Mouse (Mus musculus): ENCODE results near the gene Uqcc2. TPM values are rescaled to one million over a fixed set of nuclear protein-coding genes. Genes with fewer than 3 reads are reported as not detected.

Uqcc2 gene
- total and polyA plus RNA-seq, 3 experiments, result 126 to 240 (median 198) TPM

- Histone ChIP-seq H3K79me2 (replicated peaks; ENCODE audit: control insufficient read depth, extremely low read depth, insufficient read depth, poor library complexity, severe bottlenecking) (no peaks in the 10 kb centered on the region), H3K27ac (ENCODE audit: insufficient read depth, low read depth) (no peak overlapping the region), H3K27me3 (replicated peaks) (no peaks in the 10 kb centered on the region), H3K9ac (ENCODE audit: insufficient read depth, low read depth) (no peak overlapping the region), H3K4me1 (ENCODE audit: control insufficient read depth in 1 of 2, insufficient read depth in 2 of 2) (peaks cover 22 to 44% of the 10 kb centered on the region in 2 experiments), H3K4me3 (replicated peaks in 1 of 3; ENCODE audit: low read depth in 2 of 3, low read length in 2 of 3, poor library complexity in 1 of 3) (no peak overlapping the region), H3K9me3 (replicated peaks; ENCODE audit: low read length) (no peaks in the 10 kb centered on the region), H3K4me2 (ENCODE audit: insufficient read depth, low read depth, poor library complexity, severe bottlenecking) (no peak overlapping the region), H3K36me3 (replicated peaks in 1 of 2; ENCODE audit: control insufficient read depth in 1 of 2, insufficient read depth in 1 of 2, low read length in 1 of 2) (peaks cover 12 to 70% of the 10 kb centered on the region in 2 experiments)
- TF ChIP-seq POLR2AphosphoS2 (IDR thresholded peaks at IDR 0.05; ENCODE audit: low read depth, low read length) (no peak), ZNF384 (IDR thresholded peaks at IDR 0.05; ENCODE audit: low read depth, low read length) (no peak), JUN (IDR thresholded peaks at IDR 0.05; ENCODE audit: insufficient read depth, low read depth, low read length) (no peak), MXI1 (IDR thresholded peaks at IDR 0.05; ENCODE audit: low read depth, low read length) (no peak)
- DNase-seq (ENCODE audit: extremely low read depth), result no peak
- dilution Hi-C loops (cut with MboI; ENCODE audit: extremely low pct_ligation_motif_present, extremely low pct_unique_long_range_greater_than_20kb, low sequenced_read_pairs), result no loop called here
- in situ Hi-C loops (cut with MboI; ENCODE audit: low pct_ligation_motif_present, low pct_unique_long_range_greater_than_20kb, low sequenced_read_pairs), result loop anchor here (5.0 kb wide), 1 partner anchor 387 kb away; no protein-coding TSS in a partner anchor
Measured at GRCm38 (mm10) chr17:27130246-27130645, 3.5 kb downstream of the Uqcc2 start.

GRCm38 (mm10) chr17:27129819-27130218 is 3.9 kb downstream of the Uqcc2 start:
- dilution Hi-C loops (cut with MboI; ENCODE audit: extremely low pct_ligation_motif_present, extremely low pct_unique_long_range_greater_than_20kb, low sequenced_read_pairs), result no loop called here

DNA sequence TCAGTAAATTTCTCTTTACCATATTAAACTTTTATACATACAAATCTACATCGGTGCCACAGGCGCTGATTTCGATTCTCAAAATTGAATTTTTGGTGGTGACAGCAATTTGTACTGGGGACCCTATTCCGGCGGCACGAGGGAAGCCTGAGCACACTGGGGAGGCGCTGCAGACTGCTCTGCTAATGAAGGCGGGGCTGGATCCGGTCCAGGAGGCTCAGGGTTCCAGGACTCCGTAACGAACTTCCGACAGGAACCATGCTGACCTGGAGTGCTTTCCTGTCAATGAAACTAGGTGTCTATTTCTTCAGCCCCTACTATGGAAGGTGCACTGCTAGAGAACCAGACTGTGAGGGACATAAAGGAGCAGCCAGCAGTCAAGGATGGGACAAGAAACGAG is 4.4 kb downstream of the Uqcc2 start:
- Histone ChIP-seq H3K4me1 (ENCODE audit: control insufficient read depth in 1 of 2, insufficient read depth in 2 of 2) (peaks cover 18 to 49% of the 10 kb centered on the region in 2 experiments), H3K9me3 (replicated peaks; ENCODE audit: low read length) (no peaks in the 10 kb centered on the region), H3K4me3 (replicated peaks in 1 of 3; ENCODE audit: low read depth in 2 of 3, low read length in 2 of 3, poor library complexity in 1 of 3) (no peak overlapping the region), H3K4me2 (ENCODE audit: insufficient read depth, low read depth, poor library complexity, severe bottlenecking) (no peak overlapping the region), H3K27ac (ENCODE audit: insufficient read depth, low read depth) (no peak overlapping the region), H3K36me3 (replicated peaks in 1 of 2; ENCODE audit: control insufficient read depth in 1 of 2, insufficient read depth in 1 of 2, low read length in 1 of 2) (peaks cover 14 to 80% of the 10 kb centered on the region in 2 experiments), H3K9ac (ENCODE audit: insufficient read depth, low read depth) (no peak overlapping the region), H3K79me2 (replicated peaks; ENCODE audit: control insufficient read depth, extremely low read depth, insufficient read depth, poor library complexity, severe bottlenecking) (no peaks in the 10 kb centered on the region), H3K27me3 (replicated peaks) (no peaks in the 10 kb centered on the region)
- dilution Hi-C loops (cut with MboI; ENCODE audit: extremely low pct_ligation_motif_present, extremely low pct_unique_long_range_greater_than_20kb, low sequenced_read_pairs) (no loop called here), in situ Hi-C loops (cut with MboI; ENCODE audit: low pct_ligation_motif_present, low pct_unique_long_range_greater_than_20kb, low sequenced_read_pairs) (no loop called here)
- no peak for TF ChIP-seq TCF12 (IDR thresholded peaks at IDR 0.05; ENCODE audit: low read depth, low read length)
- no peak for TF ChIP-seq USF1 (IDR thresholded peaks at IDR 0.05; ENCODE audit: low read depth, low read length)
- no peak for TF ChIP-seq USF2 (conservative IDR thresholded peaks at IDR 0.05; ENCODE audit: low read depth, low read length)
- no peak for TF ChIP-seq ETS1 (conservative IDR thresholded peaks at IDR 0.05; ENCODE audit: low read depth, low read length)
- DNase-seq (ENCODE audit: extremely low read depth), result no peak

More at GRCm38 (mm10) chr17:27129819-27130218, 3.9 kb downstream of the Uqcc2 start:
- H3K36me3 ChIP-seq (replicated peaks in 1 of 2; ENCODE audit: control insufficient read depth in 1 of 2, insufficient read depth in 1 of 2, low read length in 1 of 2), result peaks cover 14 to 74% of the 10 kb centered on the region in 2 experiments
- H3K4me2 ChIP-seq (ENCODE audit: insufficient read depth, low read depth, poor library complexity, severe bottlenecking), result no peak overlapping the region
- no peak for DNase-seq (ENCODE audit: extremely low read depth)
- no peak overlapping the region for H3K4me3 ChIP-seq (replicated peaks in 1 of 3; ENCODE audit: low read depth in 2 of 3, low read length in 2 of 3, poor library complexity in 1 of 3)
- no peaks in the 10 kb centered on the region for H3K9me3 ChIP-seq (replicated peaks; ENCODE audit: low read length)
- no peak overlapping the region for H3K27ac ChIP-seq (ENCODE audit: insufficient read depth, low read depth)
- peaks cover 19 to 47% of the 10 kb centered on the region in 2 experiments for H3K4me1 ChIP-seq (ENCODE audit: control insufficient read depth in 1 of 2, insufficient read depth in 2 of 2)
- no peaks in the 10 kb centered on the region for H3K79me2 ChIP-seq (replicated peaks; ENCODE audit: control insufficient read depth, extremely low read depth, insufficient read depth, poor library complexity, severe bottlenecking)
- TF ChIP-seq CHD1 (IDR thresholded peaks at IDR 0.05; ENCODE audit: low read depth, low read length) (no peak), TCF12 (IDR thresholded peaks at IDR 0.05; ENCODE audit: low read depth, low read length) (no peak), NRF1 (IDR thresholded peaks at IDR 0.05; ENCODE audit: low read depth, low read length) (no peak), UBTF (IDR thresholded peaks at IDR 0.05; ENCODE audit: low read depth, low read length) (no peak), SMC3 (IDR thresholded peaks at IDR 0.05; ENCODE audit: low read depth, low read length) (no peak), USF2 (conservative IDR thresholded peaks at IDR 0.05; ENCODE audit: low read depth, low read length) (no peak), MXI1 (IDR thresholded peaks at IDR 0.05; ENCODE audit: low read depth, low read length) (no peak), MAZ (IDR thresholded peaks at IDR 0.05; ENCODE audit: low read depth, low read length) (no peak), PAX5 (IDR thresholded peaks at IDR 0.05; ENCODE audit: low read length) (no peak), HCFC1 (IDR thresholded peaks at IDR 0.05; ENCODE audit: low read depth, low read length) (no peak), NELFE (IDR thresholded peaks at IDR 0.05; ENCODE audit: low read depth, low read length) (no peak)
- in situ Hi-C loops (cut with MboI; ENCODE audit: low pct_ligation_motif_present, low pct_unique_long_range_greater_than_20kb, low sequenced_read_pairs), result loop anchor here (5.0 kb wide), 1 partner anchor 387 kb away; no protein-coding TSS in a partner anchor
- H3K9ac ChIP-seq (ENCODE audit: insufficient read depth, low read depth), result no peak overlapping the region
- H3K27me3 ChIP-seq (replicated peaks), result no peaks in the 10 kb centered on the region

Measured in CH12.LX (cell line).